Mouse (Mus musculus) heart, embryonic 16.5 days (tissue): ENCODE measurements at regions not wholly inside any gene's neighbourhood (a gene's known extent, or its start where the extent isn't known, plus 50 kb on each side); places are given as distances from the start of the nearest gene placed in this dataset.
A peak's percentile ranks its signal among the peaks of the same experiment; 100 is the strongest.

Experiments used
- ATAC-seq: fragments of 200-750 bp; cut with Nextera tagmentation; replicated peaks from 2 replicates; pipeline ENCODE4 v1.8.0; 2017; ENCODE audit warnings: moderate number of reproducible peaks; ENCODE audit not compliant: insufficient read depth, low FRiP score; ENCODE audit errors: extremely low read depth
- H3K27ac ChIP-seq: fragments of 300-500 bp; sonication (generic); 2 replicates; pipeline ENCODE4 v1.5.1; 2014; ENCODE audit warnings: mild to moderate bottlenecking, low read length, control low read depth, moderate library complexity
- H3K27me3 ChIP-seq: fragments of 300-500 bp; sonication (generic); 2 replicates; pipeline ENCODE4 v1.6.1; 2014; ENCODE audit warnings: low read length, mixed read lengths; ENCODE audit not compliant: control insufficient read depth, insufficient read depth
- H3K36me3 ChIP-seq: fragments of 300-500 bp; sonication (generic); 2 replicates; pipeline ENCODE4 v1.6.1; 2014; ENCODE audit not compliant: control insufficient read depth, insufficient read depth
- H3K4me1 ChIP-seq: fragments of 300-500 bp; sonication (generic); 2 replicates; pipeline ENCODE4 v1.6.1; 2014; ENCODE audit warnings: low read length, mixed read lengths; ENCODE audit not compliant: control insufficient read depth, insufficient read depth
- H3K4me2 ChIP-seq: fragments of 300-500 bp; sonication (generic); 2 replicates; pipeline ENCODE4 v1.6.1; 2014; ENCODE audit warnings: low read depth, mild to moderate bottlenecking, control low read depth, low read length
- H3K4me3 ChIP-seq: fragments of 300-500 bp; sonication (generic); 2 replicates; pipeline ENCODE4 v1.5.1; 2014; ENCODE audit warnings: mild to moderate bottlenecking, control low read depth, low read length
- H3K9ac ChIP-seq: fragments of 300-500 bp; sonication (generic); 2 replicates; pipeline ENCODE4 v1.6.1; 2014; ENCODE audit warnings: low read length, control low read depth
- H3K9me3 ChIP-seq: fragments of 300-500 bp; sonication (generic); replicated peaks from 2 replicates; pipeline ENCODE4 v1.6.1; 2016; ENCODE audit warnings: low read length; ENCODE audit not compliant: control insufficient read depth
- WGBS: fragments of 180-500 bp; shearing (Covaris S2); extraction: QIAGEN DNeasy Blood & Tissue Kit; methylation state at CpG from one replicate; pipeline ENCODE4 v1.1.7; 2014; 5-methylcytosine and 5-hydroxymethylcytosine counted together

DNA sequence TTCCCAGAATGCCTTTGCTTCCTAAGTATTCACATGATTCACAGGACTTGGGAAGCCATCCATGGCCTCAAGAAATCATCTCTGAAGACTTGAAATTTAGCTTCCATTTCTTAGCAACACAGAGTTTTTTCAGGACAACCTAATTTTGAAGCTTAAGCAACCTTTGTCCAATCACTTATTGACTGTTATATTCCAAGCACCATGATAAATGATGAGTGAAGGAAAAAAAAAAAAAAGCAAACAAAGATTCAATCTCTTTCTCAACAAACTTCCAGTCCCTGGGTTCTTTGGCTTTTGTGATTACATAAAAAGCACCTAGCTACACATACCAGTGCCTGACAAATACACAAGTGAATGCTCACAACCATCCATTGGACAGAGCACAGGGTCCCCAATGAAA is 169.4 kb upstream of the Lpp start:
- Histone ChIP-seq H3K4me1 (no peaks in the 10 kb centered on the region), H3K27me3 (no peaks in the 10 kb centered on the region), H3K9me3 (no peaks in the 10 kb centered on the region), H3K4me2 (no peak overlapping the region), H3K36me3 (no peaks in the 10 kb centered on the region), H3K9ac (no peak overlapping the region), H3K27ac (no peak overlapping the region), H3K4me3 (no peak overlapping the region)
- ATAC-seq, result no peak

DNA sequence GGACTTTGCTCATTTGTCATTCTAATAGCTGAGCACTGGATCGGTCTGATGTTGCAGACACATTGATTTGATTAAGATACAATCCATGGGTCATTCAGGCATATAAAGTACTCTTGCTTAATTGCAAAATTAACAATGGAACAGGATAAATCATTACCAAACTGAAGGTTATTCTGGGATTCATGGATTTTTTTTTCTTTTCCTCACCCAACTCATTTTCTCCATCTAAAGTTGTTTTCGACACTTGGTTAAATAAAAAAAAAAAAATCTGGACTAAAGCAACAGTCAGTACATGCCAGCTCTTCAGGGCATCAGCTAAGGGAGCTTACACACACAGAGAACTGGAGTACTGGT is 169.8 kb upstream of the Lpp start:
- H3K27ac ChIP-seq, result no peak overlapping the region
- no peaks in the 10 kb centered on the region for H3K4me1 ChIP-seq
- ATAC-seq, result no peak
- H3K27me3 ChIP-seq, result no peaks in the 10 kb centered on the region
- no peaks in the 10 kb centered on the region for H3K9me3 ChIP-seq
- no peaks in the 10 kb centered on the region for H3K36me3 ChIP-seq
- no peak overlapping the region for H3K4me3 ChIP-seq
- WGBS, result 82% methylated on average over 2 of the region's 2 CpGs
- no peak overlapping the region for H3K4me2 ChIP-seq
- H3K9ac ChIP-seq, result no peak overlapping the region

DNA sequence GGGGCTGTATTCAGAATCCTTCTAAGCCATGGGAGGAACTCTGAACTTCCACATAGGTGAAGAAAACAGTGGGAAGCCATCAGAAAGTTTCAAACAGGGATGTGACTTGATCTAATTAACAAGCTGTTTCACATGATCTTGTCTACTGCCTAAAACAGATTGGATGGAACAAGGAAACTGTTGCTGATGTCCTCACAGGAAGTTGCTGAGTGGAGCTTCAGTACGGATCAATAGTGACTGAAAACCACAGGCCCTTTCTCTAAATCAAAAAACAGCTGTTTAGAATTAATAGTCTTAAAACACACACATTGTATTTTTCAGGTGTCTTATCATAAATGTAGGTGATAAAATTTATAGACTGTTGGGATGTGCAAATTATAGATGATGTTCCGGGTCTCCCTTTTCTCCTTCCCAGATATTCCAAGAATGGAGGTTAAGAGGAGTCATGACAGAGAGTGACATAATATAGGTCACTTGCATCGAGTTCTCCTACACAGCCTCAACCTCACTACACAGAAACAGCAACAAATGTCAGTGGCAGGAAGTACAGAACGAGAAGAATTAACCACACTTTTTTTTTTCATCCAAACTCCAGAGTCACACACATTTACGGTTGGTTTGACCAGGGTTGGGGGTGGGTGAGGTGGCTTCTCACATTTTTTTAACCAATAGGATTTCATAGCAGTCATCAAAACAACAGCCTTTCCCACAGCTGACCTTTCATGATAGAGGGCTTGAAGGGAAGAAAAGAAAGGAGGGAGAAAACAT is 170.4 kb upstream of the Lpp start:
- no peak overlapping the region for H3K4me2 ChIP-seq
- no peak overlapping the region for H3K4me3 ChIP-seq
- WGBS, result 63% methylated on average over 5 of the region's 5 CpGs
- no peak overlapping the region for H3K9ac ChIP-seq
- peak overlapping the region; percentile 39; the same call in 1 of the 2 replicates for H3K27ac ChIP-seq
- no peaks in the 10 kb centered on the region for H3K4me1 ChIP-seq
- H3K27me3 ChIP-seq, result no peaks in the 10 kb centered on the region
- H3K9me3 ChIP-seq, result no peaks in the 10 kb centered on the region
- H3K36me3 ChIP-seq, result no peaks in the 10 kb centered on the region
- 0 out of 2 replicates have a peak, but pooled peaks have one; percentile 23 for ATAC-seq

GRCm38 (mm10) chr16:24221992-24222391 is 171.3 kb upstream of the Lpp start:
- H3K9me3 ChIP-seq, result no peaks in the 10 kb centered on the region
- 73% methylated on average over 3 of the region's 3 CpGs for WGBS
- ATAC-seq, result no peak
- no peak overlapping the region for H3K9ac ChIP-seq
- H3K4me1 ChIP-seq, result no peaks in the 10 kb centered on the region
- H3K4me2 ChIP-seq, result no peak overlapping the region
- H3K27me3 ChIP-seq, result no peaks in the 10 kb centered on the region
- no peaks in the 10 kb centered on the region for H3K36me3 ChIP-seq
- no peak overlapping the region for H3K27ac ChIP-seq
- no peak overlapping the region for H3K4me3 ChIP-seq

GRCm38 (mm10) chr16:24220613-24221012 is 172.7 kb upstream of the Lpp start:
- no peak for ATAC-seq
- no peaks in the 10 kb centered on the region for H3K4me1 ChIP-seq
- H3K4me2 ChIP-seq, result no peak overlapping the region
- H3K27me3 ChIP-seq, result no peaks in the 10 kb centered on the region
- H3K36me3 ChIP-seq, result no peaks in the 10 kb centered on the region
- WGBS, result 79% methylated on average over 3 of the region's 3 CpGs
- no peaks in the 10 kb centered on the region for H3K9me3 ChIP-seq
- H3K4me3 ChIP-seq, result no peak overlapping the region
- no peak overlapping the region for H3K9ac ChIP-seq
- no peak overlapping the region for H3K27ac ChIP-seq

- WGBS, result 74% methylated on average over 9 of the region's 9 CpGs
- Histone ChIP-seq H3K27ac (no peak overlapping the region), H3K36me3 (no peaks in the 10 kb centered on the region), H3K27me3 (no peaks in the 10 kb centered on the region), H3K4me3 (no peak overlapping the region), H3K4me1 (no peaks in the 10 kb centered on the region), H3K9ac (no peak overlapping the region), H3K4me2 (no peak overlapping the region), H3K9me3 (no peaks in the 10 kb centered on the region)
- ATAC-seq, result no peak
Measured at GRCm38 (mm10) chr16:24219691-24220090, 173.6 kb upstream of the Lpp start.

DNA sequence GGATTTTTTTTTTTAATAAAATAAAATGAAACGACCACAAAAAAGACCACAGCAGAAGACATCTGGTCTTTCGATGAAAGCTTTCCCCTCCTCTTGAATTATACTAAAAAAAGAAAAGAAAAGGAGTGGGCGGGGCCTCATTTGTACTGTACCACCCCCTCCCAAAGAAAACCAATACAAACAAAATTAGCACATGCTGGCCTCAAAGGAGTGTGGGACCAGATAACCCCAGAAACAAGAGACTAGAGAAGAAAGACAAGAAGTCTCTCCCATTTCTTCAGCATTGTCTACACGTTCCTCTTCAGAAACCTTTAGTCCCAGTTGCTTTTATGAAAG is 174.5 kb upstream of the Lpp start:
- Histone ChIP-seq H3K36me3 (no peaks in the 10 kb centered on the region), H3K4me1 (no peaks in the 10 kb centered on the region), H3K9me3 (no peaks in the 10 kb centered on the region), H3K27me3 (no peaks in the 10 kb centered on the region), H3K27ac (no peak overlapping the region), H3K4me3 (no peak overlapping the region), H3K9ac (no peak overlapping the region), H3K4me2 (no peak overlapping the region)
- WGBS, result 76% methylated on average over 4 of the region's 4 CpGs
- ATAC-seq, result no peak

- no peak for ATAC-seq
- WGBS, result 65% methylated on average over 14 of the region's 14 CpGs
- no peak overlapping the region for H3K4me2 ChIP-seq
- H3K4me1 ChIP-seq, result no peaks in the 10 kb centered on the region
- H3K27me3 ChIP-seq, result no peaks in the 10 kb centered on the region
- H3K9ac ChIP-seq, result no peak overlapping the region
- no peaks in the 10 kb centered on the region for H3K36me3 ChIP-seq
- no peak overlapping the region for H3K4me3 ChIP-seq
- no peaks in the 10 kb centered on the region for H3K9me3 ChIP-seq
- H3K27ac ChIP-seq, result no peak overlapping the region
Measured at GRCm38 (mm10) chr16:24218162-24218849, 175.0 kb upstream of the Lpp start.

- ATAC-seq, result no peak
- no peak overlapping the region for H3K27ac ChIP-seq
- 86% methylated on average over 5 of the region's 5 CpGs for WGBS
- no peaks in the 10 kb centered on the region for H3K27me3 ChIP-seq
- no peaks in the 10 kb centered on the region for H3K36me3 ChIP-seq
- no peak overlapping the region for H3K9ac ChIP-seq
- no peak overlapping the region for H3K4me2 ChIP-seq
- no peaks in the 10 kb centered on the region for H3K9me3 ChIP-seq
- H3K4me3 ChIP-seq, result no peak overlapping the region
- H3K4me1 ChIP-seq, result no peaks in the 10 kb centered on the region
Measured at GRCm38 (mm10) chr16:24216828-24217227, 176.5 kb upstream of the Lpp start.
